Mouse (Mus musculus) cerebellum, postnatal 10 days (tissue): ENCODE measurements around the gene Hif3a.
"Not testable (repeated sequence)": the region's sequence is repeated elsewhere in the genome, so short reads cannot be mapped to it uniquely, and the experiment has no call there.

Source experiments
- DNase-seq, 2 experiments: peaks; one replicate each; pipeline ENCODE4 v3.0.0; 2021; ENCODE audit warnings: mixed read lengths in 2 of 2

The Hif3a gene

GRCm38 (mm10) chr7:17062389-17062788 lies at the start of gene Hif3a:
Hif3a (minus strand) TSS chr7:17062427.
- peak; percentile 75 to 83 for DNase-seq

DNA sequence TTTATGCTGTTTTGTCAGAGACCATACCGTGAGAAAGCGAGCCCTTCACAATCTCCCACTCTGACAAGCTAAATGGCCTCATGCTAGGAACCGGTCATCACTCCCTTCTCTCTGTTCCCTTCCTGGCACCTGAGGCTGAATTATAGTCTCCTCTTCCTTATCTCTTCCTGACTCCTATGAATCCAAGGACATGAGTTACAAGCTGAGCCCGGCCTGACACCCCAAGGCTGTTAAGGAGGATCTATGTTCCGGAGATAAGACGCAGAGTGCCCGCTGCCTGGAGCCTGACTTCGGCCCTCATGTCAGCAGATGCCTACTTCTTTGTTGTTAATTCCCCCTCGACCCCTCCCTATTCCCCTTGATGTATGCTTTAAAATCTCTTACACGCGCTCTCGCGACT lies 39.4 kb upstream of the Hif3a start:
- not testable (repeated sequence) for DNase-seq

- DNase-seq = no peak
Observed at GRCm38 (mm10) chr7:17091280-17091679, 29.1 kb upstream of the Hif3a start.

DNA sequence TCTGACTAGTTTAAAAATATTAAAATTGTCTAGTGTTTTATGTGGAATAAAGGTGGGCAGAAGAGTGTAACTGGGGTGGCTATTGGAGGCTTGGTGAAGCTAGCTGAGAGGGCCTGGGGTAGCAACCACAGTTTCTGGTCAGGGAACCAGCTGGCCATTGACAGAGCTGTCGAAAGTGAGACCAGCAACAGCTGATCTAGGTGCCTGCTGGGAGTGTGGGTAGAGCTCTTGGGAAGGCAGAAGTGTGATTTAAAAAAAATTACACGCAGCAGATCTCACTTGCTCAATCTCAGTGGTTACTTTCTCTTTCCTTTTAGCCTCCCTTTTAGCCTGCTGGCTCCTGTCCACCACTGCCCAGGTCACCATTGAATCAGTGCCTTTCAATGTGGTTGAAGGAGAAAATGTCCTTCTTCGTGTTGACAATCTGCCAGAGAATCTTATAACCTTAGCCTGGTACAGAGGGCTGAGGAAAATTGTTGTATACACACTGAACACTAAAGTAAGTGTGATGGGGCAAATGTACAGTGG lies 27.9 kb upstream of the Hif3a start:
- DNase-seq = peak; percentile 42

DNA sequence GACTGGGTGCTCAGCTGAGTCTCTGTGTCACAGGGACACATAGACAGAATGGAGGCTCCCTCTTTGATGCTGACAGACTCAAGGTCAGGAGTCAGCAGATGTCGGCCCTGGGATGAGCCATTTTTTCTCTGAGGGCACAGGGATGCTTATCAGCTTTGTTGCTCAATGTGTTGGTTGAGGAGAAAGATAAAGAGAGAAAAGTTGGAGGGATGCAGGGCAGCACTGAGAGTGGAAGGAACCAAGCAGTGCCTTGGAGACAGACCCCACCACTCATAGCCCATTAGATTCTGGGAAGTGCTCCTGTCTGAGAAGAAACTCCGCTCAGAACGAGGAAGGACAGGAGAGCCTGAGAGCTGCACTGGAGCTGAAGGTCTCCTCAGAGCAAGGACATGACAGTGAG lies 25.5 kb upstream of the Hif3a start:
- DNase-seq = no peak

DNA sequence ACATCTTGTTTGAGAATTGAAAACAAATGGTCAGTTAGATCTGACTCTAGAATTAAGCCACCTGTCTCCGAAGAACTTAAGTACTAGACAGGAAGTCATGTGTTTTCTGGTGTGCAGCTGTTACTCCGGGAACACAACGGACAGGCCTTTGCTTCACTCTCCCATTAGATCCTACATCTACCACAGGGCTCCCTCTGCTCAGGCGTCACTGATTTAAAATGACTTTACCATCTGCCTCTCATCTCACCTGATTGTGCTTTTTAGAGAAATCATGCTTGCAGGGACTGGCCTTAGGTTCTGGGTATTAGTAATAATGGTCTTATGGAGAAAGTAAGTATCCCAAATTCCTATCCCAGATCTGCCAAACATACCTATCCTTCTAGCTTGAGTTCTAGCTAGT lies 20.5 kb upstream of the Hif3a start:
- DNase-seq = peak in 1 of 2 experiments; percentile 41

GRCm38 (mm10) chr7:17078076-17078654 lies 15.9 kb upstream of the Hif3a start:
- DNase-seq = peak; percentile 39 to 66

DNA sequence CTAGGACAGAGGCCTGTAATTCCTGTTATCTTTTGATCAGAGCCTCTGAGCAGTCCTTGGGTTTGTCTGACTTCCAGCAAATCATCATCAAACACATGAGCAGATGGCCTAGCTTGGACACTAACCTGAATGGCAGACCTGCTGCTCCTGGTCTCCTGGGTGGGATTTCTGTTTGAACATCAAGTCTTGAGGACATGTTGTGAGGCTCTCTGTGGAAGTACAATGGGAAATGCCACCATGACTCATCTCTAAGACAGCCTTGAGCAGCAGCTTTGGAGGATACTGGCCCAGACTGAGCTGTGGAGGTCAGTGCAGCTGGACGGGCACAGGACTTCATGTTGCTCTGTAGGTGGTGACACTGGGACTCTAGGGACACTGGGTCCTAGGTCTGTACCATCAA lies 14.3 kb upstream of the Hif3a start:
- peak in 1 of 2 experiments; percentile 24 for DNase-seq

- DNase-seq = peak; percentile 90 to 91
Observed at GRCm38 (mm10) chr7:17073904-17074615, 11.8 kb upstream of the Hif3a start, which contains the start of gene Psg16. Psg16 (plus strand) TSS chr7:17074040.

DNA sequence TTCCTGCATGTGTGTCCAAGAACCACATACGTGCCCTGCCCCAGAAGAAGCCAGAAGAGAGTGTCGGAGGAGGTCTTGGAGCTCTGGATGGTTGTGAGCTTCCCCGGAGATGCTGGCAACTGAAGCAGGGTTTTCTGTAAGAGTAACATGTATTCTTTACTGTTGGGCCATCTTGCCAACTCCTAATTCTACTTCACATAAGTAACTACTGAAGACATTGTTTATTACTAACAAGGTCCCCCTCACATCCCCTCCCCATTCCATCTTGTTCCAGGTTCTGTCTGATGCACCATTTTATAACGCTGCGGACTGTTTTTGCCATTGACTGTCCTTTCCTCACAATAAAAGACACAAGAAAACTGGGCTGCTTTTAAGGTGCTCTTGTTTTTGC lies 11.3 kb upstream of the Hif3a start:
- DNase-seq = peak in 1 of 2 experiments; percentile 16

DNA sequence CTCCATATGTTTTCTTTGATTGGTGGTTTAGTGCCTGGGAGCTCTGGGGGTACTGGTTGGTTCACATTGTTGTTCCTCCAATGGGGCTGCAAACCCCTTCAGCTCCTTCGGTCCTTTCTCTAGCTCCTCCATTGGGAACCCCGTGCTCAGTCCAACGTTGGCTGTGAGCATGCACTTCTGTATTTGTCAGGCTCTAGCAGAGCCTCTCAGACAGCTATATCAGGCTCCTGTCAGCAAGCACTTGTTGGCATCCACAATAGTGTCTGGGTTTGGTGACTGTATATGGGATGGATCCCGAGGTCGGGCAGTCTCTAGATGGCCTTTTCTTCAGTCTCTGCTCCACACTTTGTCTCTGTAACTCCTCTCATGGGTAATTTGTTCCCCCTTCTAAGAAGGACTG lies 5.4 kb upstream of the Hif3a start:
- not testable (repeated sequence) for DNase-seq

- no peak for DNase-seq
Observed at GRCm38 (mm10) chr7:17067000-17067399, 4.8 kb upstream of the Hif3a start.

- peak; percentile 91 to 95 for DNase-seq
Observed at GRCm38 (mm10) chr7:17066412-17066811, 4.2 kb upstream of the Hif3a start.

GRCm38 (mm10) chr7:17065620-17066019 lies 3.4 kb upstream of the Hif3a start:
- no peak for DNase-seq

GRCm38 (mm10) chr7:17062845-17063244 lies 618 bp upstream of the Hif3a start:
- DNase-seq = no peak

DNA sequence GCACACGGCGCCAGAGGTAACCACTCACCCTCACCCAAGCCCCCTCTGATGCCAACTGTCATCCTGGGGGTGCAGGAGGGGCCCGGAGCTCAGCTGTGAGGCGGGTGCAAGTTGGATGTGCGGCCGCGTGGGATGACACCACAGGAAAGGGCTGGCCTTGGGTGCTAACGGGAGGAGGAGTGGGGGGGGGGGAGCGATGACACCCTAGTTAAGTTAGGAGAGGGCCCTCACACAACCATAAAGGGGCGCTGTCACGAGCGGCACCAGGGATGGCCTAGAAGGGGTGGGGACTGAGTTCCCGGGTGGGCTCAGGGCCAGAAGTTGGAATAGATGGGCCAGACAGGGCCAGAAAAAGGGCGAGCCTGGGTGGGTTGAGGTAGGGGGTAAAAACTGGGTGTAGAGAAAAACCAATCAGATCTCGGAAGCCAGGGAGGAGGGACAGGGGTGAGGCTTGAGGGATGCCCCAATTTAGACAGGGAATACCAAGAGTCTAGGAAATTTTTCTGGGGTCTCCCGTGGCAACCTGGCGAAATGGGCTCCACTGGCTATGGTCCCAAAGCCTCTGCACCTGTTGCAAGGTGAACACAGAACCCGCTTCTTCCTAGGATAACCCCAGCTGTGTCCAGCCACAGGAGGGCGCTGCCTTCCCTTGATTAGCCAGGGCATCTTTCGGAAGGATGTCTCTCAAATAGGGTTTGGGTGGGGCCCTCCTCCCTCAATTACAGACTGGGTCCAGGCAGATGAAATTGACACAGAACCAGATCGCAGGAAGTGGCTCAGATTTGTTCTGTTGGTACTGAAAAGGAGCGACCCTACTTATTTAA lies 1.2 kb downstream of the Hif3a start:
- peak; percentile 67 to 71 for DNase-seq

GRCm38 (mm10) chr7:17060031-17060781 lies 2.0 kb downstream of the Hif3a start:
- DNase-seq = peak; percentile 94 to 95

GRCm38 (mm10) chr7:17059463-17059844 lies 2.8 kb downstream of the Hif3a start:
- no peak for DNase-seq

- peak; percentile 47 for DNase-seq
Observed at GRCm38 (mm10) chr7:17058816-17059462, 3.3 kb downstream of the Hif3a start.

GRCm38 (mm10) chr7:17058071-17058689 lies 4.0 kb downstream of the Hif3a start:
- peak; percentile 59 to 72 for DNase-seq
